Mouse (Mus musculus) embryonic facial prominence, embryonic 11.5 days (tissue): ENCODE results near the gene Ina. TPM values are rescaled to one million over a fixed set of nuclear protein-coding genes. Genes with fewer than 3 reads are reported as not detected.

Experiments
- ATAC-seq: fragments of 200-750 bp; cut with Nextera tagmentation; replicated peaks from 2 replicates; pipeline ENCODE4 v1.8.0; 2017; ENCODE audit warnings: low read depth; ENCODE audit not compliant: insufficient number of reproducible peaks, low FRiP score, low TSS enrichment
- DNase-seq: peaks from one replicate; pipeline ENCODE4 v3.0.0-alpha.2; 2015; ENCODE audit warnings: low spot score
- H3K27ac ChIP-seq: fragments of 300-500 bp; sonication (generic); replicated peaks from 2 replicates; pipeline ENCODE4 v1.5.1; 2014; ENCODE audit warnings: mild to moderate bottlenecking, low read depth, low read length, control low read depth
- H3K27me3 ChIP-seq: fragments of 300-500 bp; sonication (generic); 2 replicates; pipeline ENCODE4 v1.6.1; 2014; ENCODE audit warnings: mild to moderate bottlenecking, low read length, moderate library complexity, mixed read lengths; ENCODE audit not compliant: control insufficient read depth, insufficient read depth
- H3K36me3 ChIP-seq: fragments of 300-500 bp; sonication (generic); replicated peaks from 2 replicates; pipeline ENCODE4 v1.6.1; 2014; ENCODE audit warnings: low read depth, mild to moderate bottlenecking, low read length, moderate library complexity, mixed read lengths; ENCODE audit not compliant: control insufficient read depth, insufficient read depth
- H3K4me1 ChIP-seq: fragments of 300-500 bp; sonication (generic); 2 replicates; pipeline ENCODE4 v1.6.1; 2014; ENCODE audit warnings: low read length, mixed read lengths; ENCODE audit not compliant: control insufficient read depth, insufficient read depth
- H3K4me2 ChIP-seq: fragments of 300-500 bp; sonication (generic); 2 replicates; pipeline ENCODE4 v1.6.1; 2014; ENCODE audit warnings: low read depth, mild to moderate bottlenecking, control low read depth, low read length, moderate library complexity
- H3K4me3 ChIP-seq: fragments of 300-500 bp; sonication (generic); 2 replicates; pipeline ENCODE4 v1.5.1; 2014; ENCODE audit warnings: low read depth, low read length, control low read depth
- H3K9ac ChIP-seq: fragments of 300-500 bp; sonication (generic); replicated peaks from 2 replicates; pipeline ENCODE4 v1.6.1; 2014; ENCODE audit warnings: mild to moderate bottlenecking, control low read depth, low read length
- H3K9me3 ChIP-seq: fragments of 300-500 bp; sonication (generic); replicated peaks from 2 replicates; pipeline ENCODE4 v1.6.1; 2016; ENCODE audit warnings: mild to moderate bottlenecking, low read length, inconsistent platforms, mixed read lengths; ENCODE audit not compliant: control insufficient read depth
- WGBS: fragments of 180-500 bp; shearing (Covaris S2); extraction: QIAGEN DNeasy Blood & Tissue Kit; methylation state at CpG from one replicate; pipeline ENCODE4 v1.1.7; 2014; 5-methylcytosine and 5-hydroxymethylcytosine counted together
- polyA plus RNA-seq: library from polyadenylated mRNA; unstranded; fragments of >200 nt; fragmentation: Nextera tagmentation; extraction: Ambion mirVana; gene quantifications from 2 replicates; pipeline ENCODE4 v1.2.1, GENCODE M21; 2014

Ina gene
- polyA plus RNA-seq, 1 experiment from 2014 or later = 37.0 TPM

DNA sequence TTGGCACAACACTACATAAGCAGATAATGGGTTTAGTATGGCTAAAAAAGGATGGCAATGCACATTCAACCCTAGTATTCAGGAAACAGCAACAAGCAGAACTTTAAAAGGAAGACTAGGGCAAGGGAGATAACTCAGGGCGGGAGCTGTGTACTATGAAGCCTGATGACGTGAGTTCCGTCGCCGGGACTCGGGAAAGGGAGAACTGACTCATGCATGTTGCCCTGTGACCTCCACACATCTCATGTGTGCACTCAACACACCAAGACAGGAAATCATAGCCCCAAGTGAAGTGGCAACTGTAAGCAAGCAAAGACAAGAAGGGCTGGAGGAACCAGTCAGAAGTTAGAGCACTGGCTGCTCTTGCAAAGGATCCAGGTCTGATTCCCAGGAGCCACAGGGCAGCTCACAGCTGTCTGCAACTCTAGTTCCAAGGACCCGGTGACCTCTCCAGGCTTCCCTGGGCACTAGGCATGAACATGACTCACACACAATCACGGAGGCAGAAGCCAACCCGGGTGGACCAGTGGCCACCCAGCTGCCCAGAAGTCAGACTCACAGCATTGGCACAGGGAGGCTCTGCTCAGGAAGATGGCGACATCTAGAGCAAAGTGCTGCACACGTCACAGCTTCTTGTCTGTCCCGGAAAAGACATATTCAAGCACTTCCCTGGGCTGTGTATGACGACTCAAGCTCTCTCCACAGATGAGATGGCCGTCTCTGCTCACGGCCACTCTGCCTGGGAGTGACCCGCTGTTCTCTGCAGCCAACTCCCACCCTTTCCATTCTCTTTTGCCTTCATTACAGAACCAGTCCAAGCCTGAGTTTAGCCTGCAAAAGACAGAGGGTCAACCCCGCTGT, 35.3 kb upstream of the Ina start:
- no peaks in the 10 kb centered on the region for H3K27me3 ChIP-seq
- ATAC-seq (no peak), DNase-seq (no peak)
- no peak overlapping the region for H3K27ac ChIP-seq
- H3K4me3 ChIP-seq = no peak overlapping the region
- no peaks in the 10 kb centered on the region for H3K4me1 ChIP-seq
- no peak overlapping the region for H3K4me2 ChIP-seq
- 87% methylated on average over 17 of the region's 17 CpGs for WGBS
- H3K9ac ChIP-seq = no peak overlapping the region
- no peaks in the 10 kb centered on the region for H3K36me3 ChIP-seq
- no peaks in the 10 kb centered on the region for H3K9me3 ChIP-seq

DNA sequence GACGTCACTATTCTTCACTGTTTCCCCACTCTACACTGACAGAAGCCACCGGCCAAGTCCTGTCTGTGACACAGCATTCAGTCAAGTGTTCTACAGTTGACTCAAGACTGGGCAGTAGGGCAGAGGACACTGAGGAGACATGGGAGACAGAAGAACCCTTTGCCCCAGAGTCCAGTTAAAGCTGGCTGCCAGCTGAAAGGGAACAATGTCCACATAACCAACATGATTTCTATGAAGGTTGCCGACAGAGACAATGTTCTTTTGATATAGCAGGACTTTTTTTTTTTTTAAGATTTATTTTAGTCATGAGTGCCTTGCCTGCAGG, 34.8 kb upstream of the Ina start:
- WGBS = 80% methylated on average over 3 of the region's 3 CpGs
- H3K27ac ChIP-seq = no peak overlapping the region
- H3K36me3 ChIP-seq = no peaks in the 10 kb centered on the region
- H3K27me3 ChIP-seq = no peaks in the 10 kb centered on the region
- no peak overlapping the region for H3K9ac ChIP-seq
- DNase-seq (no peak), ATAC-seq (no peak)
- H3K9me3 ChIP-seq = no peaks in the 10 kb centered on the region
- H3K4me2 ChIP-seq = no peak overlapping the region
- H3K4me3 ChIP-seq = no peak overlapping the region
- no peaks in the 10 kb centered on the region for H3K4me1 ChIP-seq

DNA sequence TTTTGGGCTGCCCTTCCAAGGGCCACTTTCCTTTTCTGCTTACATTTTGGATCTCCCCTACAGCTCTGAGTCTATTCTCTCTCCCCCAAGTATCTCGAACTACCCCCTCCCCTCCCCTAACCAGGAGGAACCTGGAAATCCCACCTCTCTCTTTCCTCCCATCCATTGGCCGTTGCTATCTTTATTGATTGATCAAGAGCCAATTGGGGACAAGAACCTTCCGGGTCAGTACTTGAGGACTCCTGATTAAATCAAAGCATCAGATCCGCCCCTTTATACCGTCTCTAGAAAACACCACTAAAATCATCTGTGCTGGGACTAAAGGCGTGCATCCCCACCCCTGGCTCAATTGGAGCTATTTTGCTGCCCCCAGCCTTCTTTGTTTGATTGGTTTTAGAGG, 33.0 kb upstream of the Ina start:
- 37% methylated on average over 6 of the region's 6 CpGs for WGBS
- no peaks in the 10 kb centered on the region for H3K27me3 ChIP-seq
- H3K9me3 ChIP-seq = no peaks in the 10 kb centered on the region
- DNase-seq (no peak), ATAC-seq (no peak)
- no peaks in the 10 kb centered on the region for H3K36me3 ChIP-seq
- no peak overlapping the region for H3K9ac ChIP-seq
- H3K27ac ChIP-seq = no peak overlapping the region
- no peak overlapping the region for H3K4me3 ChIP-seq
- no peaks in the 10 kb centered on the region for H3K4me1 ChIP-seq
- H3K4me2 ChIP-seq = no peak overlapping the region

DNA sequence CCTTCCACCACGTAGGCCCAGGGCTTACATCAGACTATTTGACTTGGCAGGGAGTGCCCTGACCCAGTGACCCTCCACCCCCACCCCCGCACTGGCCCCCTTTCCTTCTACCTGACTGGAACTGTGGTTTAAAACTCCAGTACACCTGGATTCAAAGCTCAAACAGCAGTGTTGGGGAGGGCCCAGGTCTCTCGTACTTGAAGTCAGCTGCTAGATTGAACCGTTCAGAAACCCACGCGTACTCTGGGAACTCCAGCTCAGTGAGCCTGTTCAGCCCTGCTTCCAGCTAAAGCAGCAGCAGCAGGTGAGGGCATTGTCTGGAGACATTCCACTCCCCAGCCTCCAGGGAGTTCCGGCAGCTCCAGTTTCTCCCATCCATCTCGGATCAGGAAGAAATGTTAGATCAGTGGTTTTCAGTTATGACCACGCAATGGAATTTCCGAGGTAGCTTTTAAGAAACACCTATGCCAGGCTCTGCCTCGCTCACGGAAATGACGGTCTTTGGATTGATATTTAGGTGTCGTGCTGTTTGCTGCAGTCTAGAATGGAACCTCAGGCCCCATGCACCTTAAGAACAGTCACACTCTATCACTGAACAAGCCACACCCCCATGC, 31.0 kb upstream of the Ina start:
- H3K36me3 ChIP-seq = no peaks in the 10 kb centered on the region
- WGBS = 50% methylated on average over 14 of the region's 14 CpGs
- H3K4me3 ChIP-seq = no peak overlapping the region
- no peaks in the 10 kb centered on the region for H3K4me1 ChIP-seq
- H3K4me2 ChIP-seq = no peak overlapping the region
- H3K9ac ChIP-seq = no peak overlapping the region
- H3K27me3 ChIP-seq = no peaks in the 10 kb centered on the region
- DNase-seq (no peak), ATAC-seq (no peak)
- no peaks in the 10 kb centered on the region for H3K9me3 ChIP-seq
- no peak overlapping the region for H3K27ac ChIP-seq

DNA sequence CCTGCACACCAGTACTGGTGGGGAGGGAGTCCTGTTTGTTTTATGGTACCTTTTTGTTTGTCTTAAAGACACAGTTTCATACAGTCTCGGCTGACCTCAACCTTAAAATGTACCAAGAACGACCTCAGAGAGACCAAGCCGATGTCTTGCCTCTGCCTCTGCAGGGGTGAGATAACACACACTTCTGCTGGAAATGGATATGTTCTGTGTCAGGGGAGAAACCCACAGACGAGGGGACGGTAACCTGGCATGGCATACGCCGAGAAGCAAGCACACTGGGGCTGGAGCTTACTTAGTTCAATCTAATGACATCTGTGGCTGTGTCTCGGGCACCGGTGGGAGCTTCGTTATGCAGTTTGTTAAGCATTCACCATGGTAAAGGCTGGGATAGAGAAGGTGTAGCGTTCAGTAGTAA, 30.5 kb upstream of the Ina start:
- H3K4me2 ChIP-seq = no peak overlapping the region
- no peak overlapping the region for H3K9ac ChIP-seq
- no peaks in the 10 kb centered on the region for H3K27me3 ChIP-seq
- H3K36me3 ChIP-seq = no peaks in the 10 kb centered on the region
- WGBS = 57% methylated on average over 11 of the region's 11 CpGs
- H3K27ac ChIP-seq = no peak overlapping the region
- ATAC-seq (no peak), DNase-seq (no peak)
- no peaks in the 10 kb centered on the region for H3K4me1 ChIP-seq
- H3K4me3 ChIP-seq = no peak overlapping the region
- H3K9me3 ChIP-seq = no peaks in the 10 kb centered on the region

DNA sequence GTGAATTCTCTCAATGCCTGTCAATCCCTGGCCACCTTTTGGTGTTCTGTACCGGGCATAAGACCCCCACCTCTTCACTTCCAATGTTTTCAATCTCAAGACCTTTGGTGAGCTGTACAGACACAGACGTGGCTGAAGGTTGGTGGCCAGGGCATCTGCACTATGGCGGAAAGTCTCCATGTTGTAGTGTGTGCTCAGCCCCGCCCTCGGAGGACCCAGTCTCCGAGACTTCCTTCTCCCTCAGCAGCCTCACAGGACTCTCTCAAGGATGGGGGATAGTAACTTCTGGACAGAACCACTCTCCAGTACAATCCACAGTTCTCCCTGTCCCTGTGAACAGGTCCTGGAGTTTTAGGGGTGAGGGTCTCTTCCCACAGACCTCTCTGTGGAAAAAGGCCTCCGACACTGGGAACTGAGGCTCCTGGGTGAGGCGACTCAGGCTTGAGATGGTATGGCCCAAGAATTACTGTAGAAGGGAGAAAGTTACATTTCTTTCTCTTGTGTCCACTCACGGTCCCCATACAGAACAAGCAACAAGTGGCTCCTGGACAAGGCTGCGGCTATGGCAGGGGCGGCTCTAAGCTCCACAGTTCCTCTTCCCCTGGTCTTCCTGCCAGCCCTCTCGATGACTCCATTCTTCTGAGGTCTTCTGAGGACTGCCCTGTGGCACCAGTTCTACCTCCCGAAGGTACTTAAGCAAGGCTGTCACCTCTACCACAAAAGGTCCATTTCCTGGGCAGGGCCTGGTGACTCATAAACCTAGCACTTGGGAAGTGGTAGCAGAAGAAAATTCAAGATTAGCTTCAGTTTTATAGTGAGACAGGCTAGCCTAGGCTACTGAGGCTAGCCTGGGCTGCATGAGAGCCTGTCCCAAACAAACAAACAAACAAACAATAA, 29.5 kb upstream of the Ina start:
- Histone ChIP-seq H3K27ac (no peak overlapping the region), H3K27me3 (no peaks in the 10 kb centered on the region), H3K9ac (no peak overlapping the region), H3K9me3 (no peaks in the 10 kb centered on the region), H3K4me1 (no peaks in the 10 kb centered on the region), H3K4me2 (no peak overlapping the region), H3K4me3 (no peak overlapping the region), H3K36me3 (no peaks in the 10 kb centered on the region)
- WGBS = 83% methylated on average over 13 of the region's 13 CpGs
- no peak for ATAC-seq
- DNase-seq = no peak

DNA sequence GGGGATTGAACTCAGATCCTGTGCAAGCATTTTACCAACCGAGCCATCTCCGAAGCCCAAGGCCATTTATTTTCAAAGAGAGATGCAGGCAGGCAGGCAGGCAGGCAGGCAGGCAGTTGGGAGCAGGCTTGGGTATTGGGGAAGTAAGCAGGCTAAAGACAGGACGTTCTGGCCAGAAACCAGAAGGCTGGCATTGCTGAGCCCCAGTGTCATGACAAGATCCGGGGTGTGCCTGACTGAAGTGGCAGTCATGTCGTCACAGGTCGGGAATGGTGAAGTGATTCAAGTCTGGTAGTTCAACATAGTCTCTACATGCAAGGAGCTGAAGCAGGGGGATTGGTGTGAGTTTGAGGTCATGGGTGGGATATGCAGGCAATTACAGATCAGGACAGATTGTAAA, 26.9 kb upstream of the Ina start:
- Histone ChIP-seq H3K27ac (no peak overlapping the region), H3K4me2 (no peak overlapping the region), H3K36me3 (no peaks in the 10 kb centered on the region), H3K9ac (no peak overlapping the region), H3K9me3 (no peaks in the 10 kb centered on the region), H3K4me3 (no peak overlapping the region), H3K27me3 (no peaks in the 10 kb centered on the region), H3K4me1 (no peaks in the 10 kb centered on the region)
- no peak for DNase-seq
- ATAC-seq = no peak
- 77% methylated on average over 6 of the region's 6 CpGs for WGBS
